Mouse (Mus musculus): ENCODE results near the gene Pom121l2.

- TF ChIP-seq CTCF (IDR thresholded peaks at IDR 0.05; ENCODE audit: control insufficient read depth, insufficient read depth, insufficient read length), result no peak
- no peak for TF ChIP-seq CEBPB (IDR thresholded peaks at IDR 0.05; ENCODE audit: low read depth)
- no peak for TF ChIP-seq USF1 (IDR thresholded peaks at IDR 0.05; ENCODE audit: low read depth)
- TF ChIP-seq MAX (IDR thresholded peaks at IDR 0.05), result no peak
Observed at GRCm38 (mm10) chr13:21971641-21972040, 9.4 kb upstream of the Pom121l2 start.
